Comparison of ENCODE assay signal across 9 mouse cellular contexts in the genomic region with DNA sequence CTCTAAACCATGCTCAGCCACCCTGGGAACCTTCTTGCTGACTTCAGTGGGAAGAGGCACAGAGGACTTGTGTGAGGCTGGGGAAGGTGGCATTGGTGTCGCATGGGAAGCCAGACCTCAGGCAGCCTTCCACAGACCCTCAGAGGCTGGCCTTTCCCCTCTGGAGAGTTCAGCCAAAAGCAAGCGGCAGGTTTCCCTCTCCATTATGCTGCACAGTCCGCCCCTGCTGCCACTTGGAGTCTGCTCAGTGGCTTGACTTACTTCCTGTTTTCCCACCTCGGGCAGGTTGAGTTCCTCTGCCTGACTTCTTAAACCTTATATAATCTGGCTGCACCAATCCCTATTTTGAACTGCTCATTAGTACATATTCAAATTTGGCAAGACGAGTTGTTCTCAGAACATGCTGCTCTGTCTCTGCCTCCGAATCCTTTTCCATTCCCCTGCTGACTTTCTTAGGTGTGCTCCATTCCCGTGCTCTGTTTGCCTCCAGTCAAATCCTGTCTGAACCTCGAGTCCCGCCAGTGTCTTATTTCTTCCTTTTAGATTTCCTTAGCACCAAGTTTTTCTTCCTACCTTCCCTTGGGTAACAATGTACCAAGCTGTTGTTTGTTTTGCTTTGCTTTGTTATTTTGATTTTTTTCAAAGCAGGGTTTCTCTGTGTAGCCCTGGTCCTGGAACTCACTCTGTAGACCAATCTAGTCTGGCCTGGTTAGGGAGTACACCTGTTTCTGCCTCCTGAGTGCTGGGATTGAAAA.
DNase-seq lines count a peak whose midpoint lies in the region; ATAC-seq and TF ChIP-seq lines count a peak whose summit lies in the region.
"Had no signal": no experiment of that assay in that cellular context is flagged by ENCODE, and none has a peak within 500 bp of the region (broad histone marks: within the 10 kb centered on the region; RNA-seq: fewer than 3 reads in every experiment).

No protein-coding gene starts in this region.

- no peak overlapping the region for H3K4me3 ChIP-seq in heart, embryonic 14.5 days (ENCODE audit: control insufficient read depth in 1 of 2, insufficient read depth in 1 of 2, low read depth in 1 of 2, low read length in 2 of 2)
- H3K4me3 ChIP-seq in heart, embryonic 12.5 days = no peak overlapping the region
- peak overlapping the region; percentile 23 for H3K4me3 ChIP-seq in ES-Bruce4 (ENCODE audit: low read depth, low read length)
- H3K4me3 ChIP-seq in embryonic facial prominence, embryonic 15.5 days (replicated peaks) = no peak overlapping the region
- H3K4me3 ChIP-seq in liver, embryonic 12.5 days = no peak overlapping the region
- no peak overlapping the region for H3K4me3 ChIP-seq in hindbrain, embryonic 11.5 days (ENCODE audit: low read depth, low read length)

- DNase-seq in hindbrain, embryonic 11.5 days (ENCODE audit: low spot score) = no peak
- DNase-seq in spleen, adult 12 weeks (ENCODE audit: low spot score) = no peak
- DNase-seq in adrenal gland, adult 18-20 months (ENCODE audit: low spot score in 2 of 2) = no peak
- DNase-seq: thymus, adult 18-20 months had no signal

- 44% methylated on average over 9 of the region's 9 CpGs for WGBS in heart, embryonic 14.5 days
- 48% methylated on average over 9 of the region's 9 CpGs for WGBS in heart, embryonic 12.5 days
- WGBS in embryonic facial prominence, embryonic 15.5 days = 31% methylated on average over 9 of the region's 9 CpGs
- 32% methylated on average over 9 of the region's 9 CpGs for WGBS in liver, embryonic 12.5 days (ENCODE audit: insufficient replicate concordance)
- 46% methylated on average over 9 of the region's 9 CpGs for WGBS in hindbrain, embryonic 11.5 days

- H3K4me1 ChIP-seq in heart, embryonic 14.5 days (ENCODE audit: control insufficient read depth in 2 of 2, insufficient read depth in 2 of 2, low read length in 2 of 2) = peaks cover 0 to 9% of the 10 kb centered on the region in 2 experiments
- peaks cover 13% of the 10 kb centered on the region for H3K4me1 ChIP-seq in heart, embryonic 12.5 days (replicated peaks)
- peaks cover 3% of the 10 kb centered on the region for H3K4me1 ChIP-seq in ES-Bruce4 (ENCODE audit: control insufficient read depth, insufficient read depth, low read length)
- H3K4me1 ChIP-seq in embryonic facial prominence, embryonic 15.5 days = peaks cover 22% of the 10 kb centered on the region
- peaks cover 18% of the 10 kb centered on the region for H3K4me1 ChIP-seq in liver, embryonic 12.5 days
- peaks cover 3% of the 10 kb centered on the region; the same call in 1 of the 2 replicates for H3K4me1 ChIP-seq in hindbrain, embryonic 11.5 days (replicated peaks; ENCODE audit: control insufficient read depth, insufficient read depth, low read length)

- H3K9me3 ChIP-seq in heart, embryonic 14.5 days (ENCODE audit: control insufficient read depth, low read length) = no peaks in the 10 kb centered on the region
- no peaks in the 10 kb centered on the region for H3K9me3 ChIP-seq in heart, embryonic 12.5 days (replicated peaks)
- H3K9me3 ChIP-seq in ES-Bruce4 (replicated peaks; ENCODE audit: control insufficient read depth, insufficient read depth, low read length, poor library complexity, severe bottlenecking) = no peaks in the 10 kb centered on the region
- no peaks in the 10 kb centered on the region for H3K9me3 ChIP-seq in embryonic facial prominence, embryonic 15.5 days (replicated peaks)
- no peaks in the 10 kb centered on the region for H3K9me3 ChIP-seq in liver, embryonic 12.5 days (replicated peaks)
- no peaks in the 10 kb centered on the region for H3K9me3 ChIP-seq in hindbrain, embryonic 11.5 days (ENCODE audit: control insufficient read depth, low read length)

- no peak for TF ChIP-seq CTCF in ES-Bruce4 (IDR thresholded peaks at IDR 0.05; ENCODE audit: low read depth, low read length)

- H3K9ac ChIP-seq in heart, embryonic 14.5 days (ENCODE audit: low read length) = no peak overlapping the region; the same call in 1 of the 2 replicates
- no peak overlapping the region for H3K9ac ChIP-seq in heart, embryonic 12.5 days
- H3K9ac ChIP-seq in ES-Bruce4 (ENCODE audit: low read depth, poor library complexity, severe bottlenecking) = peak overlapping the region; percentile 16
- H3K9ac ChIP-seq in embryonic facial prominence, embryonic 15.5 days = no peak overlapping the region
- H3K9ac ChIP-seq in liver, embryonic 12.5 days = no peak overlapping the region
- no peak overlapping the region for H3K9ac ChIP-seq in hindbrain, embryonic 11.5 days (ENCODE audit: low read depth, low read length)

- no peak for ATAC-seq in heart, embryonic 14.5 days (ENCODE audit: insufficient number of reproducible peaks, insufficient read depth, low FRiP score, low read depth)
- no peak for ATAC-seq in heart, embryonic 12.5 days (ENCODE audit: insufficient number of reproducible peaks, low FRiP score)
- ATAC-seq in embryonic facial prominence, embryonic 15.5 days (ENCODE audit: insufficient number of reproducible peaks, low FRiP score, low TSS enrichment, low read depth) = no peak
- no peak for ATAC-seq in liver, embryonic 12.5 days
- ATAC-seq in hindbrain, embryonic 11.5 days (ENCODE audit: low FRiP score) = no peak

- H3K4me2 ChIP-seq in heart, embryonic 14.5 days (ENCODE audit: low read length) = 0 out of 2 replicates have a peak overlapping the region, but pooled peaks have one; percentile 3
- no peak overlapping the region; the same call in 1 of the 2 replicates for H3K4me2 ChIP-seq in heart, embryonic 12.5 days
- H3K4me2 ChIP-seq in embryonic facial prominence, embryonic 15.5 days (replicated peaks) = peak overlapping the region; percentile 10; the same call in 1 of the 2 replicates
- 0 out of 2 replicates have a peak overlapping the region, but pooled peaks have one; percentile 5 for H3K4me2 ChIP-seq in liver, embryonic 12.5 days
- H3K4me2 ChIP-seq in hindbrain, embryonic 11.5 days (replicated peaks; ENCODE audit: low read depth, low read length) = no peak overlapping the region

- TF ChIP-seq POLR2A in ES-Bruce4 (IDR thresholded peaks at IDR 0.05; ENCODE audit: insufficient read depth, low read length) = no peak

- no peak for TF ChIP-seq EP300 in ES-Bruce4 (IDR thresholded peaks at IDR 0.05; ENCODE audit: insufficient read depth, low read depth, low read length)

- H3K36me3 ChIP-seq in heart, embryonic 14.5 days (ENCODE audit: control insufficient read depth, insufficient read depth, low read length) = no peaks in the 10 kb centered on the region
- H3K36me3 ChIP-seq in heart, embryonic 12.5 days = no peaks in the 10 kb centered on the region
- H3K36me3 ChIP-seq in ES-Bruce4 (ENCODE audit: control insufficient read depth, insufficient read depth, low read length, poor library complexity, severe bottlenecking) = no peaks in the 10 kb centered on the region
- H3K36me3 ChIP-seq in embryonic facial prominence, embryonic 15.5 days = no peaks in the 10 kb centered on the region
- no peaks in the 10 kb centered on the region for H3K36me3 ChIP-seq in liver, embryonic 12.5 days
- H3K36me3 ChIP-seq in hindbrain, embryonic 11.5 days (ENCODE audit: control insufficient read depth, insufficient read depth, low read length) = no peaks in the 10 kb centered on the region

- H3K27ac ChIP-seq in heart, embryonic 14.5 days (replicated peaks in 1 of 2; ENCODE audit: control insufficient read depth in 1 of 2, insufficient read depth in 1 of 2, low read depth in 2 of 2, low read length in 2 of 2) = no peak overlapping the region
- no peak overlapping the region for H3K27ac ChIP-seq in heart, embryonic 12.5 days (ENCODE audit: poor library complexity, severe bottlenecking)
- H3K27ac ChIP-seq in ES-Bruce4 (ENCODE audit: insufficient read depth, low read length) = peak overlapping the region; percentile 73
- H3K27ac ChIP-seq in embryonic facial prominence, embryonic 15.5 days (replicated peaks) = peak overlapping the region; percentile 73
- no peak overlapping the region for H3K27ac ChIP-seq in liver, embryonic 12.5 days
- no peak overlapping the region for H3K27ac ChIP-seq in hindbrain, embryonic 11.5 days (ENCODE audit: low read depth, low read length)

- no peaks in the 10 kb centered on the region for H3K27me3 ChIP-seq in heart, embryonic 14.5 days (ENCODE audit: control insufficient read depth, insufficient read depth, low read length)
- H3K27me3 ChIP-seq in heart, embryonic 12.5 days (replicated peaks) = no peaks in the 10 kb centered on the region
- H3K27me3 ChIP-seq in ES-Bruce4 (ENCODE audit: control insufficient read depth, insufficient read depth, low read length, poor library complexity, severe bottlenecking) = no peaks in the 10 kb centered on the region
- H3K27me3 ChIP-seq in embryonic facial prominence, embryonic 15.5 days = no peaks in the 10 kb centered on the region
- H3K27me3 ChIP-seq in liver, embryonic 12.5 days (replicated peaks) = no peaks in the 10 kb centered on the region
- H3K27me3 ChIP-seq in hindbrain, embryonic 11.5 days (ENCODE audit: control insufficient read depth, insufficient read depth, low read length) = no peaks in the 10 kb centered on the region

Comparison
In these comparisons a context has a peak if more than half of its experiments do, and no peak if none do; other contexts are left out.
1. H3K4me2 ChIP-seq: peak in heart, embryonic 14.5 days (single experiment), embryonic facial prominence, embryonic 15.5 days (single experiment) and liver, embryonic 12.5 days (single experiment); none in heart, embryonic 12.5 days (single experiment) and hindbrain, embryonic 11.5 days (single experiment).
2. H3K27ac ChIP-seq: peak in ES-Bruce4 (single experiment) and embryonic facial prominence, embryonic 15.5 days (single experiment); none in heart, embryonic 14.5 days (0 of 2), heart, embryonic 12.5 days (single experiment), liver, embryonic 12.5 days (single experiment) and hindbrain, embryonic 11.5 days (single experiment).